Comparison of ENCODE assay signal across 8 mouse cellular contexts in the genomic region with DNA sequence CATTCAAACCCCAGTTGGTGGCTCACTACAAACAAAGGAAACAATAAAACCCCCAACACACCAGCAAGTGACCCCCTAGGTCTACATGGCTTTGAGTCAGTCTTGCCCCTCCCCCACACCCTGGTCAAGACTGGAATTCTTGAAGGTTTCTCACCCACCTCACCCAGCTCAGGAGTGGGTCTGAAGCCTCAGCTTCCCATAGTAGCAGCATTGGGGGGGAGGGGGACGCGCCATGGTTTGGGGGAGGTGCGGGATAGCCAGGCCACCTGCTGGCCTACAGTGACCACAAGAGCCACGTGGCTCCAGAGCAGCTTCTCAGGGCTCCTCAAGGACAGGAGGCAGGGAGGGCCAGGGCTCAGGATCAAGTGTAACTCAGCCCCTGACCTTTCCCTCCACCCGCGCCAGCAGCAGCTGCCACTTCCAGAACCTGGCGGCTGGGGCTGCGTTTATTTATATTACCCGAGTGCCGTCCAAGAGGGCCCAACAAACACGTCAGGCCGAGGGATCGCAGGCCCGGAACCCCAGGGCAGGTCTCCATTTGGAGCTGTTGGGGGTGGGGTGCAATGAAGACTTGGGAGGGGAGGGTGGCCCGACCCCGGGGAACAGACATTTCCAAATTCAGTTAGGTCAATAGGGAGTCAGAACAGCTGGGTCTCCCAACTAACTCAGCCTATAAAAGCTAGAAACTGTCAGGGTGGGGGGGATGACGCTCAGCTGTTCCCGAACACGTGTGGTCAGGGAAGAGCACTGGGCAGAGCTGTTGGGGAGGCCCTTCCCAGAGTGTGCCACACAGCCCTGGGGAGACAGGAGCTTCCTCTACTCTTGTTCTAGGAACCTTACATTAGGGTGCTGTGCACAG. TPM values are rescaled to one million over a fixed set of nuclear protein-coding genes. Genes with fewer than 3 reads are reported as not detected.
A peak's percentile ranks its signal among the peaks of the same experiment; 100 is the strongest.
DNase-seq lines count a peak whose midpoint lies in the region; ATAC-seq and TF ChIP-seq lines count a peak whose summit lies in the region.

No protein-coding gene starts in this region.

- H3K27me3 ChIP-seq in cerebellum, adult 2 months (ENCODE audit: control insufficient read depth, insufficient read depth, low read length) = no peaks in the 10 kb centered on the region
- 0 out of 2 replicates have a peak, but pooled peaks cover 4% of the 10 kb centered on the region for H3K27me3 ChIP-seq in embryonic facial prominence, embryonic 12.5 days
- no peaks in the 10 kb centered on the region for H3K27me3 ChIP-seq in heart, embryonic 13.5 days (replicated peaks)
- no peaks in the 10 kb centered on the region for H3K27me3 ChIP-seq in kidney, embryonic 16.5 days (ENCODE audit: insufficient read depth, low read length)
- no peaks in the 10 kb centered on the region for H3K27me3 ChIP-seq in stomach, embryonic 16.5 days (ENCODE audit: control insufficient read depth, insufficient read depth, low read length)

- H3K36me3 ChIP-seq in embryonic facial prominence, embryonic 12.5 days = peaks cover 43% of the 10 kb centered on the region
- peaks cover 33% of the 10 kb centered on the region for H3K36me3 ChIP-seq in heart, embryonic 13.5 days
- H3K36me3 ChIP-seq in kidney, embryonic 16.5 days (ENCODE audit: insufficient read depth, low read length) = peaks cover 16% of the 10 kb centered on the region; the same call in 1 of the 2 replicates
- H3K36me3 ChIP-seq in stomach, embryonic 16.5 days (ENCODE audit: control insufficient read depth, insufficient read depth, low read length) = peaks cover 6% of the 10 kb centered on the region; the same call in 1 of the 2 replicates

- peaks cover 83% of the 10 kb centered on the region for H3K4me1 ChIP-seq in cerebellum, adult 2 months (ENCODE audit: control insufficient read depth, insufficient read depth, low read length)
- peaks cover 53% of the 10 kb centered on the region for H3K4me1 ChIP-seq in embryonic facial prominence, embryonic 12.5 days
- H3K4me1 ChIP-seq in heart, embryonic 13.5 days = peaks cover 93% of the 10 kb centered on the region
- peaks cover 69% of the 10 kb centered on the region for H3K4me1 ChIP-seq in kidney, embryonic 16.5 days (ENCODE audit: insufficient read depth, low read length)
- peaks cover 63% of the 10 kb centered on the region for H3K4me1 ChIP-seq in stomach, embryonic 16.5 days (ENCODE audit: control insufficient read depth, insufficient read depth, low read length)

- peak overlapping the region; percentile 48 for H3K4me2 ChIP-seq in embryonic facial prominence, embryonic 12.5 days (replicated peaks)
- peak overlapping the region; percentile 69 for H3K4me2 ChIP-seq in heart, embryonic 13.5 days
- H3K4me2 ChIP-seq in kidney, embryonic 16.5 days (replicated peaks; ENCODE audit: low read depth, low read length) = peak overlapping the region; percentile 49
- H3K4me2 ChIP-seq in stomach, embryonic 16.5 days (ENCODE audit: low read depth, low read length) = peak overlapping the region; percentile 57

- no peak for TF ChIP-seq CTCF in cerebellum, adult 2 months (IDR thresholded peaks at IDR 0.05; ENCODE audit: borderline replicate concordance, insufficient read depth, low read depth, low read length)

- 31% methylated on average over 19 of the region's 19 CpGs for WGBS in cerebellum, adult 2 months
- WGBS in embryonic facial prominence, embryonic 12.5 days = 9% methylated on average over 19 of the region's 19 CpGs
- 19% methylated on average over 19 of the region's 19 CpGs for WGBS in heart, embryonic 13.5 days
- 10% methylated on average over 19 of the region's 19 CpGs for WGBS in kidney, embryonic 16.5 days
- WGBS in stomach, embryonic 16.5 days = 17% methylated on average over 19 of the region's 19 CpGs

- H3K27ac ChIP-seq in cerebellum, adult 2 months (ENCODE audit: insufficient read depth, low read length) = no peak overlapping the region; the same call in 1 of the 2 replicates
- peak overlapping the region; percentile 74 for H3K27ac ChIP-seq in embryonic facial prominence, embryonic 12.5 days
- peak overlapping the region; percentile 60 for H3K27ac ChIP-seq in heart, embryonic 13.5 days (replicated peaks)
- peak overlapping the region; percentile 83 for H3K27ac ChIP-seq in kidney, embryonic 16.5 days (ENCODE audit: low read length)
- peak overlapping the region; percentile 75 for H3K27ac ChIP-seq in stomach, embryonic 16.5 days (ENCODE audit: low read length)

- no peak for DNase-seq in cerebellum, adult 2 months
- DNase-seq in cerebellum, postnatal 4 days (ENCODE audit: low spot score in 2 of 2) = no peak
- DNase-seq in lung, postnatal 14 days = peak; percentile 75
- no peak for DNase-seq in layer of hippocampus, adult 9-11 months

- H3K4me3 ChIP-seq in cerebellum, adult 2 months (replicated peaks; ENCODE audit: insufficient read depth, low read depth, low read length) = peak overlapping the region; percentile 56
- H3K4me3 ChIP-seq in embryonic facial prominence, embryonic 12.5 days = 0 out of 2 replicates have a peak overlapping the region, but pooled peaks have one; percentile 24
- H3K4me3 ChIP-seq in heart, embryonic 13.5 days = peak overlapping the region; percentile 45
- peak overlapping the region; percentile 31 for H3K4me3 ChIP-seq in kidney, embryonic 16.5 days (ENCODE audit: low read length)
- H3K4me3 ChIP-seq in stomach, embryonic 16.5 days (replicated peaks; ENCODE audit: low read length) = peak overlapping the region; percentile 34

- TF ChIP-seq POLR2A in cerebellum, adult 2 months (IDR thresholded peaks at IDR 0.05; ENCODE audit: borderline replicate concordance, insufficient read depth, low read length) = no peak

- H3K9me3 ChIP-seq in embryonic facial prominence, embryonic 12.5 days = no peaks in the 10 kb centered on the region
- H3K9me3 ChIP-seq in heart, embryonic 13.5 days = no peaks in the 10 kb centered on the region
- H3K9me3 ChIP-seq in kidney, embryonic 16.5 days (ENCODE audit: low read length) = no peaks in the 10 kb centered on the region
- H3K9me3 ChIP-seq in stomach, embryonic 16.5 days (replicated peaks; ENCODE audit: control insufficient read depth, low read length) = no peaks in the 10 kb centered on the region

- peak overlapping the region; percentile 39 for H3K9ac ChIP-seq in embryonic facial prominence, embryonic 12.5 days
- H3K9ac ChIP-seq in heart, embryonic 13.5 days = peak overlapping the region; percentile 79
- peak overlapping the region; percentile 59 for H3K9ac ChIP-seq in kidney, embryonic 16.5 days (replicated peaks; ENCODE audit: low read length)
- H3K9ac ChIP-seq in stomach, embryonic 16.5 days (ENCODE audit: low read length) = peak overlapping the region; percentile 67; the same call in 1 of the 2 replicates

- ATAC-seq in embryonic facial prominence, embryonic 12.5 days (ENCODE audit: insufficient number of reproducible peaks, insufficient read depth, low FRiP score, low TSS enrichment) = peak; percentile 24; the same call in 1 of the 2 replicates
- no peak for ATAC-seq in heart, embryonic 13.5 days (ENCODE audit: extremely low read depth, insufficient number of reproducible peaks, low FRiP score, low TSS enrichment)
- ATAC-seq in kidney, embryonic 16.5 days (ENCODE audit: low FRiP score, low TSS enrichment) = peak; percentile 55
- peak; percentile 17 for ATAC-seq in stomach, embryonic 16.5 days (ENCODE audit: insufficient read depth, low FRiP score)

RNA-seq across cellular contexts. Expression of a gene that starts 53.9 kb away (rescaled TPM):
- polyA plus RNA-seq in cerebellum, adult 2 months (2012; rRNA removed) = 0.61 and 1.4 TPM in 2 replicates
- 27.7 and 28.6 TPM in 2 replicates for polyA plus RNA-seq in embryonic facial prominence, embryonic 12.5 days (2016; fragmentation: Nextera tagmentation; extraction: Ambion mirVana)
- 1.1 and 1.6 TPM in 2 replicates for polyA plus RNA-seq in heart, embryonic 13.5 days (2015; fragmentation: Nextera tagmentation; extraction: Ambion mirVana)
- polyA plus RNA-seq in kidney, embryonic 16.5 days (2015; fragmentation: Nextera tagmentation; extraction: Ambion mirVana) = 4.5 and 6.8 TPM in 2 replicates
- 2.7 and 3.0 TPM in 2 replicates for polyA plus RNA-seq in stomach, embryonic 16.5 days (2015; fragmentation: Nextera tagmentation; extraction: Ambion mirVana)
